Mouse (Mus musculus) lung, adult 2 months (tissue): ENCODE results near the gene Olig2. TPM values are rescaled to one million over a fixed set of nuclear protein-coding genes. Genes with fewer than 3 reads are reported as not detected.
"Not testable (repeated sequence)": the region's sequence is repeated elsewhere in the genome, so short reads cannot be mapped to it uniquely, and the experiment has no call there.

Experiments used
- DNase-seq: peaks from one replicate; pipeline ENCODE4 v3.0.0; 2022
- H3K4me1 ChIP-seq: fragments of 200-500 bp; 2 replicates; pipeline ENCODE4 v1.6.1; 2011; ENCODE audit warnings: low read length; ENCODE audit not compliant: control insufficient read depth, insufficient read depth
- H3K4me3 ChIP-seq: fragments of 200-500 bp; replicated peaks from 2 replicates; pipeline ENCODE3; 2011; ENCODE audit warnings: low read depth, mild to moderate bottlenecking, control low read depth, low read length; ENCODE audit errors: extremely low read depth
- CTCF ChIP-seq: fragments of 200-500 bp; IDR thresholded peaks from 2 replicates; pipeline ENCODE4 v1.5.1; 2011; ENCODE audit warnings: mild to moderate bottlenecking, low read length, control low read depth; ENCODE audit not compliant: insufficient read depth
- POLR2A ChIP-seq: fragments of 200-500 bp; IDR thresholded peaks from 2 replicates; pipeline ENCODE4 v1.6.1; 2011; ENCODE audit warnings: low read depth, mild to moderate bottlenecking, control low read depth, low read length, borderline replicate concordance; ENCODE audit errors: extremely low read depth
- WGBS: fragments of 180-500 bp; shearing (Covaris S2); methylation state at CpG from one replicate; pipeline ENCODE4 v1.1.7; 2018; 5-methylcytosine and 5-hydroxymethylcytosine counted together
- polyA plus RNA-seq: library from polyadenylated mRNA; depleted of rRNA; stranded (reverse); fragments of >200 nt; gene quantifications from 2 replicates; pipeline ENCODE4 v1.2.3, GENCODE M21; 2012

The Olig2 gene
- polyA plus RNA-seq, 1 experiment: not detected

DNA sequence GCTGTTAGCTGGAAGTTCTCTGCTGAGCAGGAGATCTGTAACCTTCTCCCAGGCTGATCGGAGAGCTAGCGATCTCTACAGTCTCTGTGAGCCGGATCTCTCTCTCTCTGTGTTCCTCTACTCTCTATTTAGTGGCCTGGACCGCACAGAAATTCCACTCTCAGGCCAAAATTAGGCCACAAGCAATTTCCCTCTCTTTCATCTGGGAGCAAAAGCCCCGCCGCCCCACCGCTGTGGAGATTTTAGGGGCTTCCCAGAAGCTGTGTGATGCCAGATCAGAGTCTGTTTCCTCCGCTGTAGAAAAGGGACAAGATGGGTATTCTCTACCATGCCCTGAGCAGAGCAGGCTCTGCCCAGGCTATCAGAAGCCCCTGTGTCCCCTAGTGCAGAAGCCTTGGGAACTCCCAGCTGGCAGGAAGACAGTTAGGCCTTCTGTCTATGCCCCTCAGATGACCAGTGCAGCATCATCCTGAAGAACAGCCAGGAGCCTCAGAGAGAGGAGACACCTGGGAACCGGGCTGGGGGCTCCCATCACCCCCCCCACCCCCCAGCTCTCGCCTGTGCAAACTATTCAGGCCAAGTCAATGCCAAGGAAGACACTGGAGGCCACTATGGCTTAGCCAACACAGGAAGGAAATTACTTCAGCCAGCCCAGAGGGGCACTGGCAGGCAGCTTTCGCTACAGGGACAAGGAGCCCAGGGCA, 8.1 kb downstream of the Olig2 start:
- TF ChIP-seq POLR2A (no peak), CTCF (no peak)
- Histone ChIP-seq H3K4me3 (no peak overlapping the region), H3K4me1 (no peaks in the 10 kb centered on the region)
- WGBS: 23% methylated on average over 11 of the region's 11 CpGs
- DNase-seq: no peak

DNA sequence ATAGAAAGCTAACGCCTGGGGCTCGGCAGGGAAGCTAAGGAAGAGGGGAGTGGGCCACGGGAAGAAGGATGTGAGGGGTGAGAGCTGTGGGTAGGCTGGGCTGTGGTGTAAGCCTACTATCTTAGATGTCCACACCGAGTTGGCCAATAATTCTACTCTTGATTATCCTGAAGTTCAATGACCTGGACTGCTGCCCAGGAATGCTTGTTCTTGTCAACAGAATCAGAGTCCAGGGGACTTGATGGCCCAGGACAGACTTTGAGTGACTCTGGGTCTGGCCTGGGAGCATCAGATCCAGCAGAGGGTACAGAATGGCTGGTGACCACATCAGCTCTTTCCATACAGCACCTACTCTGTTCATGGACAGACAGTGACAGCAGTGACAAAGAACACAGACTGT, 13.8 kb downstream of the Olig2 start:
- DNase-seq: no peak
- 43% methylated on average over 4 of the region's 4 CpGs for WGBS
- Histone ChIP-seq H3K4me1 (no peaks in the 10 kb centered on the region), H3K4me3 (no peak overlapping the region)
- TF ChIP-seq POLR2A (no peak), CTCF (no peak)

DNA sequence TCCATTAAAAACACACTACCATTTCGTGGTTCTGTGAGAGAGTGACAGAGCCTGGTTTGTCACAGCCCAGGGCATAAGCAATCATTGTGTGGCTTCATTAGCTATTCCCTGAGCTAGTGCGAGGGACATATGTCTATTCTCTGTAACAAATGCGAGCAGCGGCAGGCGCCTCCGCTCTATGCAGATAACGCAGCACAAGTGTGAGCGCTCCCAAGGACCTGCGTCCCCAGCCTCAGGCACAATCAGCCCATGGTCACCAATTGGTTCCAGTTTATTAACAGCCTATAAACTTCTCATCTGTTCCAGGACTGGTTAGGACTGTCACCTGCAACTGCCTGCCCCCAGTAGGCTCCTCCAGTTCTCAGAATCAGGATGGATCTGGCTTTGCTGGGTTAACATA, 21.0 kb downstream of the Olig2 start:
- TF ChIP-seq CTCF (no peak), POLR2A (no peak)
- Histone ChIP-seq H3K4me1 (no peaks in the 10 kb centered on the region), H3K4me3 (no peak overlapping the region)
- 74% methylated on average over 9 of the region's 9 CpGs for WGBS
- no peak for DNase-seq

DNA sequence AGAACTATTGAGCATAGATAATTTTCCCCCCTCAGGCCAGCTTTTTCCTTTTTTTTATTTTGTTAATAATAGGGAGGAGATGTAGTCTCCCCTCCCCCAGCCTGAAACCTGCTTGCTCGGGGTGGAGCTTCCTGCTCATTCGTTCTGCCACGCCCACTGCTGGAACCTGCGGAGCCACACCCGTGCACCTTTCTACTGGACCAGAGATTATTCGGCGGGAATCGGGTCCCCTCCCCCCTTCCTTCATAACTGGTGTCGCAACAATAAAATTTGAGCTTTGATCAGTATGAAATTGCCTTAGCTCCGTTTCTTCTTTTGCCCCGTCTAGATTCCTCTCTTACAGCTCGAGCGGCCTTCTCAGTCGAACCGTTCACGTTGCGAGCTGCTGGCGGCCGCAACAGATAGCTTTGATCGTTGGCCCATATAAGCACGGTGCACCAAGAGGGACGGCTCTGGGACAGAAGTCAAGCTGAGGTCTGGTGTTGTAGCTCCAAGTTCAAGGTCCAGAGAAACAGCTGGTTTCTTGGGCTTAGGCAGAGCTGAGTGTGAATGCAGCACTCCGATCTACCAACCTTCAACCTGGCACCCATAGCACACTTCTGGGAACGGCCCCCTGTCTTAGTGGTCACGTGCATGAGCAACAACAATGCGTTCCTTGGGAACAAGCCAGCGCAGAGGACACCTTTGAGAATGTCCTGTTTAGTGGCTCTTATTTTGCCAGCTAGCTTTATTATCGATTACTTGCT, 30.3 kb downstream of the Olig2 start:
- H3K4me3 ChIP-seq, H3K4me1 ChIP-seq, DNase-seq: not testable (repeated sequence)
- WGBS: 9% methylated on average over 19 of the region's 28 CpGs

DNA sequence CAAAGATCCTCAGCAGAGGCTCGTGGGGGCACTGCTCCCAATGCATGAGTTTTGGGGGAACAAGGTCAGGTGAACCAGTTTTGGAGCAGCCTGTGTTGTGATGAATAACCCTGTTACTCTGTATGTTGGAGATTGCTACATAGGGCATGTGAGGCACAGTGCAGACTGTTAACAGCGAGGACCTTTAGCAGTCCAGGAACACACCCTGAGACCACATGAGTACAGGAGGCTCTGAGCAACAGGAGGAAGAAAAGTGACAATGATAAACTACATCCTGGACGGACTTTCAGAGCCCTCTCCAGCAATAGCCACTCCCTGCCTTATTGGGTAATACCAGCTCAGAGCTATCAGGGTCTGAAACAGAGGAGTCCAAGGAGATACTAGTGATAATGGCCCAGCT, 33.7 kb downstream of the Olig2 start:
- H3K4me3 ChIP-seq: no peak overlapping the region
- no peak for DNase-seq
- 40% methylated on average over 3 of the region's 3 CpGs for WGBS
- H3K4me1 ChIP-seq: no peaks in the 10 kb centered on the region
- TF ChIP-seq CTCF: no peak
- no peak for TF ChIP-seq POLR2A

DNA sequence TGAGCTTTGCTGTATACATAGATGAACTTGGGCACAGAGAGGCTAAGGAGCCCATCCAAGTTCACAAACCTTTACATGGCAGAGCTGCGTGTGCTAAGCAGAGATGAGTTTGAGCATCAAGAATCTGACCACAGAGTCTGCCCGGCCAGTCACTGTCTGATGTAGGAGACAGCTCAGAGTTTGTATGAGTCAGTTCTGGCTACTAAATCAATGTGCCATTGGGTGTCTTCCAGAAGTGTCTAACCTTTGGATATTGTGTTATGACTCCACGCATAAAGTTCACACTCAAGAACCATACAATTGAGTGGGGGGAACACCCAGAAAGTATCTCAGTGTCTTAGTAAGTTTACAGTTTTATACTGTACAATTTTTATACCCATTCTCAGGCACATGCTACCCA, 35.6 kb downstream of the Olig2 start:
- no peak for DNase-seq

DNA sequence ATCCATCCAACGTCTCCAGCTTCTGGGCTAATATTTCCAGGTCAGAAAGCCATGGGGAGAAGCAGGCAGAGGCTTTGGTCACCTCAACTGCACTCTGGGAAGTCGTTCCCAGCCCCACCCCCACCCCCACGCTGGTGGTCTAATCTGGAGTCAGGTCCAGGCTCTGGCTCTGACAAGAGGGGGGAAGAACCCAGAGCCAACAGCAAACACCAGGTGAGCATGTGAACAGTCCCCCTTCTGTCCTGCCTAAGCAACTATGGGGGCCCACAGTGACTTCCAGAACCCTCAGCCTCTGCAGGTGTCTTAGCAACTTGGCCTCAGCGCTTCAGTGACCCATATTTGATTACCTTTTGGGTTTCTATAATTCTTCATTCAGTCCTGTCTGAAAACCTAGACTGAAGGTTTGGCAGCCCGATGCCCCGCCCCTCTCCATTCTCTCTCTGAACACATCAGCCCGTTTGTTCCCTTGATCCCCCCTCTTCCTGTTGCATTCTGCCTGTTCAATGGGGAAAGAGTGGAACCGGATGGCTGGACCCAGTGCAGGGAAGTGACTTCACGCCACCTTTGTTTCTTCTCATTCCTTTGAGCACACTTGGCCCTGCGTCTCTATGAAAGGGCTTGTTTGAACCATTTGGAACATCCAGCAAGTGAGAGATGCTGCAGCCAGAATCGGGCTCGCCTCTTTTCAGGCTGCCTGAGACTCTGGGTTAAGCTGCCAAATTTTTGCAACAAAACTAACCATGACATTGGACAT, 37.4 kb downstream of the Olig2 start:
- no peak for DNase-seq
- Histone ChIP-seq H3K4me3 (no peak overlapping the region), H3K4me1 (no peaks in the 10 kb centered on the region)
- no peak for TF ChIP-seq CTCF
- no peak for TF ChIP-seq POLR2A
- 29% methylated on average over 12 of the region's 12 CpGs for WGBS

More for the DNA sequence above, 35.6 kb downstream of the Olig2 start:
- no peak overlapping the region for H3K4me3 ChIP-seq
- WGBS: 85% methylated on average over 3 of the region's 3 CpGs
- TF ChIP-seq POLR2A (no peak), CTCF (no peak)
- no peaks in the 10 kb centered on the region for H3K4me1 ChIP-seq

DNA sequence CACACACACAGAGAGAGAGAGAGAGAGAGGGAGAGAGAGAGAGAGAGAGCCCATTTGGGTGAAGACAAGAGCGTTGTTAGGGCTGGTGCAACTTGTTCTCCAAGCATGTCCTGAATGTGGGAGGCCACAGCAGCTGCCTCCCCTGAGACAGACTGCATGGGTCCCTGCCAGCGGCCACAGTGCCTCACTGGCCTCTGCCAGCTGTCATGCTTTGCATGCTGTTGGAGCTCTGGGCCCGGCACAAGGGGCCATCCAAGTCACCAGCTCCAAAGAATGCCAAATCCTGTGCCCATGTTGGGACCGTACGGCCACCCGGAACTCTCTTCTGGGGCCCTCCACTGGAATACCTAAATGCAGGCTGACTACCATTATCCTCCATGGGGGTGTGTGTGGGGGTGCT, 40.7 kb downstream of the Olig2 start:
- H3K4me1 ChIP-seq: no peaks in the 10 kb centered on the region
- DNase-seq: no peak
- H3K4me3 ChIP-seq: no peak overlapping the region
- TF ChIP-seq CTCF (no peak), POLR2A (no peak)
- WGBS: 71% methylated on average over 6 of the region's 6 CpGs

DNA sequence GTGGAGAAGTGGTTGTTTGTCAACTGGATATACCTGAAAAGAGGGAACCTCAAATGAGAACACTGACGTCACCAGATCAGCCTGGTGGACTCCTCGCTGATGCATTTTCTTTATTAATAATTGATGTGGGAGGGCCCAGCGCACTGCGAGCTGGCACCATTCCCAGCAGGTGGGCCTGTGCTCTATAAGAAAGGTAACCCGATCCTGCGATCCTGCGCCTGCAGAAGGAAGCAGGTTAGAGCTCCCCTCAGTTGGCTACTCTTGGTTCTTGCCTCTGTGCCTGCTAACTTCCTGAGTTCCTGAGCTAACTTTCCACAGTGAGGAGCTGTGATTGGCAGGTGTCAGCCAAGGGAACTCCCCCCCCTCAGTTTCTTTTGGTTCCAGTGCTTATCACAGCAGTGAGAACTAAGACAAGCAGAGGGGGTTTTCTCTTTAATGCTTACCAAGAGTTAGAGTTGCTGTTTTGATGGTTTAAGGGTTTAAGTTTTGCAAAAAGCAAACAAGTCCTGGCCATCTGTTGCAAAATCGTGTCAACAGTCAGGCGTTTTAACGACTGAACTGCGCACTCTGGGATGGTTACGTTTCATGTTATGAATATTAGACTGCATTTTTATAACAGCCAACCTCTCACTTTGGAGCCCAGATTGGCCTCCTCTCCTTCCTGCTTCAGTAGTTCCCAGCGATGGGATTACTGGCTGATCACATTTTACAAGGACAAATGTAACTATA, 43.6 kb downstream of the Olig2 start:
- DNase-seq: no peak
- no peak for TF ChIP-seq CTCF
- no peak for TF ChIP-seq POLR2A
- H3K4me1 ChIP-seq: no peaks in the 10 kb centered on the region
- 11% methylated on average over 13 of the region's 13 CpGs for WGBS
- H3K4me3 ChIP-seq: no peak overlapping the region

DNA sequence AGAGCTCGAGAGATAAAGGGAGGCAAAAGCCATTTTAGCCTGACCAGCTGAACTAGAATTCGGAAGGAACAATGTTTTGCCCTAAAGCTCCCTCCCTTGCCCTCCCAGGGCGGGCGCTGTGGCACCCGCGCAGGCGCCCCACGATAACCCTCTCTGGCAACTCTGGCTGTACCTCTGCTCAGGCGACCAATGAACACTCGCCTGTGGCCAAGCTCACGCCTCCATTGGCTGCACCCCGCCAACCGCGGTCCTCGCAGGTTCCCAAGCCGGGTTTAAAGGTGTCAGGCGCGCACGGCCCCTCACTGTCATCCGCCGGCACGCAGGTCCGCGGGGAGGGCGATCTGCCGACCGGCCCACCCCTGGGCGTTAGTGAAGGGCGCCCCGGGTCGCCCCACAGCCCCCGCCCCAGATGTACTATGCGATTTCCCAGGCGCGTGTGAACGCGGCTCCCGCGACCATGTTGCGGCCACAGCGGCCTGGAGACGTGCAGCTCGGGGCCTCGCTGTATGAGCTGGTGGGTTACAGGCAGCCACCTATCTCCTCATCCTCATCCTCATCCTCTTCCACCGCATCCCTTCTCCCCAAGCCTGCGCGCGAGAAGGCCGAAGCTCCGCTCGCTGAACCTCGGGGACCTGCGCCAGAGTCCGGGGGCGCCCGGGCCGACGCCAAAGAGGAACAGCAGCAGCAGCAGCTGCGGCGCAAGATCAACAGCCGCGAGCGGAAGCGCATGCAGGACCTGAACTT, 44.4 kb downstream of the Olig2 start, which contains the start of gene Olig1:
Olig1 (plus strand) TSS at position 305 of the 744 bp plus-strand sequence.
- WGBS: under 1% methylated on average over 64 of the region's 64 CpGs
- peak; percentile 15 for DNase-seq
- TF ChIP-seq POLR2A: no peak
- no peak for TF ChIP-seq CTCF
- Histone ChIP-seq H3K4me1 (no peaks in the 10 kb centered on the region), H3K4me3 (no peak within 1 kb of the TSS)
